Mouse (Mus musculus) G1E-ER4 (cell line): ENCODE results near the gene Itgb5. TPM values are rescaled to one million over a fixed set of nuclear protein-coding genes. Genes with fewer than 3 reads are reported as not detected.

ENCODE experiments used
- GATA1 ChIP-seq: IDR thresholded peaks from one replicate; pipeline ENCODE4 v1.8.0; 2012; ENCODE audit warnings: low read length, inconsistent platforms
- polyA plus RNA-seq: library from polyadenylated mRNA; stranded (reverse); fragments of >175 nt; gene quantifications from 2 replicates; pipeline ENCODE4 v1.2.3, GENCODE M21; 2012

Itgb5 gene
- polyA plus RNA-seq, 1 experiment: 0.27 TPM

GRCm38 (mm10) chr16:33953008-33953407 is 123.5 kb downstream of the Itgb5 start:
- no peak for TF ChIP-seq GATA1

GRCm38 (mm10) chr16:33954793-33955192 is 125.3 kb downstream of the Itgb5 start:
- TF ChIP-seq GATA1: no peak

GRCm38 (mm10) chr16:33963509-33963908 is 134.0 kb downstream of the Itgb5 start:
- no peak for TF ChIP-seq GATA1

GRCm38 (mm10) chr16:33965878-33966537 is 136.5 kb downstream of the Itgb5 start:
- TF ChIP-seq GATA1: no peak

- TF ChIP-seq GATA1: no peak
Observed at GRCm38 (mm10) chr16:33966538-33967282, 137.2 kb downstream of the Itgb5 start, which contains the start of gene Umps. Umps (minus strand) TSS chr16:33967038.

GRCm38 (mm10) chr16:33967283-33967640 is 137.8 kb downstream of the Itgb5 start:
- no peak for TF ChIP-seq GATA1

GRCm38 (mm10) chr16:33979855-33980254 is 150.4 kb downstream of the Itgb5 start:
- no peak for TF ChIP-seq GATA1

GRCm38 (mm10) chr16:33983712-33984111 is 154.2 kb downstream of the Itgb5 start:
- TF ChIP-seq GATA1: no peak

- no peak for TF ChIP-seq GATA1
Observed at GRCm38 (mm10) chr16:33985372-33985771, 155.9 kb downstream of the Itgb5 start.

GRCm38 (mm10) chr16:33986993-33987392 is 157.5 kb downstream of the Itgb5 start:
- TF ChIP-seq GATA1: no peak

- TF ChIP-seq GATA1: no peak
Observed at GRCm38 (mm10) chr16:33988358-33989012, 159.0 kb downstream of the Itgb5 start.

- no peak for TF ChIP-seq GATA1
Observed at GRCm38 (mm10) chr16:33989106-33989505, 159.6 kb downstream of the Itgb5 start.

- TF ChIP-seq GATA1: no peak
Observed at GRCm38 (mm10) chr16:33990712-33991111, 161.2 kb downstream of the Itgb5 start.

- TF ChIP-seq GATA1: no peak
Observed at GRCm38 (mm10) chr16:33994321-33994720, 164.9 kb downstream of the Itgb5 start.

GRCm38 (mm10) chr16:33995496-33995895 is 166.0 kb downstream of the Itgb5 start:
- no peak for TF ChIP-seq GATA1

- no peak for TF ChIP-seq GATA1
Observed at GRCm38 (mm10) chr16:33996030-33996429, 166.6 kb downstream of the Itgb5 start.

- no peak for TF ChIP-seq GATA1
Observed at GRCm38 (mm10) chr16:33998011-33998410, 168.5 kb downstream of the Itgb5 start.

Other genes with a start within 250 kb of the Itgb5 start
- gene Heg1, start 145.3 kb upstream of the Itgb5 start, polyA plus RNA-seq: 2.7 and 3.0 TPM in 2 replicates
- gene Muc13, start 35.6 kb upstream of the Itgb5 start, polyA plus RNA-seq: 0.10 and 0.13 TPM in 2 replicates
- gene Umps, start 137.4 kb downstream of the Itgb5 start, polyA plus RNA-seq: 22.6 and 39.4 TPM in 2 replicates